Mouse (Mus musculus): ENCODE measurements around the gene Ntrk2. TPM values are rescaled to one million over a fixed set of nuclear protein-coding genes. Genes with fewer than 3 reads are reported as not detected.

The Ntrk2 gene
- polyA plus RNA-seq, 1 experiment from 2014 or later, result 0.27 TPM

GRCm38 (mm10) chr13:59144321-59144856 lies 338.0 kb downstream of the Ntrk2 start:
- H3K27me3 ChIP-seq, result no peaks in the 10 kb centered on the region
- no peak for ATAC-seq (ENCODE audit: low read depth)
- no peaks in the 10 kb centered on the region for H3K9me3 ChIP-seq (replicated peaks)
- no peaks in the 10 kb centered on the region for H3K4me1 ChIP-seq (replicated peaks)
- H3K4me3 ChIP-seq (replicated peaks), result no peak overlapping the region
- H3K27ac ChIP-seq, result no peak overlapping the region
- no peak overlapping the region for H3K9ac ChIP-seq
- WGBS (ENCODE audit: insufficient replicate concordance), result 63% methylated on average over 11 of the region's 11 CpGs
- no peaks in the 10 kb centered on the region for H3K36me3 ChIP-seq
- H3K4me2 ChIP-seq, result no peak overlapping the region
- DNase-seq, result no peak

GRCm38 (mm10) chr13:59145677-59146555 lies 339.5 kb downstream of the Ntrk2 start:
- Histone ChIP-seq H3K27ac (no peak overlapping the region), H3K36me3 (no peaks in the 10 kb centered on the region), H3K4me1 (replicated peaks) (no peaks in the 10 kb centered on the region), H3K4me3 (replicated peaks) (no peak overlapping the region), H3K9ac (no peak overlapping the region), H3K9me3 (replicated peaks) (no peaks in the 10 kb centered on the region), H3K27me3 (no peaks in the 10 kb centered on the region), H3K4me2 (no peak overlapping the region)
- WGBS (ENCODE audit: insufficient replicate concordance), result 51% methylated on average over 21 of the region's 21 CpGs
- ATAC-seq (ENCODE audit: low read depth) (no peak), DNase-seq (no peak)

- H3K4me3 ChIP-seq (replicated peaks), result no peak overlapping the region
- H3K4me1 ChIP-seq (replicated peaks), result no peaks in the 10 kb centered on the region
- ATAC-seq (ENCODE audit: low read depth) (no peak), DNase-seq (no peak)
- H3K36me3 ChIP-seq, result no peaks in the 10 kb centered on the region
- H3K27ac ChIP-seq, result no peak overlapping the region
- H3K9ac ChIP-seq, result no peak overlapping the region
- 69% methylated on average over 7 of the region's 7 CpGs for WGBS (ENCODE audit: insufficient replicate concordance)
- no peaks in the 10 kb centered on the region for H3K9me3 ChIP-seq (replicated peaks)
- no peak overlapping the region for H3K4me2 ChIP-seq
- no peaks in the 10 kb centered on the region for H3K27me3 ChIP-seq
Measured at GRCm38 (mm10) chr13:59146616-59147015, 340.2 kb downstream of the Ntrk2 start.

GRCm38 (mm10) chr13:59147976-59148375 lies 341.6 kb downstream of the Ntrk2 start:
- no peak for ATAC-seq (ENCODE audit: low read depth)
- WGBS (ENCODE audit: insufficient replicate concordance), result 55% methylated on average over 4 of the region's 4 CpGs

GRCm38 (mm10) chr13:59148793-59149192 lies 342.4 kb downstream of the Ntrk2 start:
- H3K27me3 ChIP-seq, result no peaks in the 10 kb centered on the region
- WGBS (ENCODE audit: insufficient replicate concordance), result 69% methylated on average over 10 of the region's 10 CpGs
- DNase-seq (no peak), ATAC-seq (ENCODE audit: low read depth) (no peak)
- no peaks in the 10 kb centered on the region for H3K4me1 ChIP-seq (replicated peaks)
- no peak overlapping the region for H3K4me3 ChIP-seq (replicated peaks)
- no peak overlapping the region for H3K9ac ChIP-seq
- no peak overlapping the region for H3K27ac ChIP-seq
- no peak overlapping the region for H3K4me2 ChIP-seq
- H3K36me3 ChIP-seq, result no peaks in the 10 kb centered on the region
- no peaks in the 10 kb centered on the region for H3K9me3 ChIP-seq (replicated peaks)

More at GRCm38 (mm10) chr13:59147976-59148375, 341.6 kb downstream of the Ntrk2 start:
- H3K9me3 ChIP-seq (replicated peaks), result no peaks in the 10 kb centered on the region
- H3K27ac ChIP-seq, result no peak overlapping the region
- H3K9ac ChIP-seq, result no peak overlapping the region
- H3K4me2 ChIP-seq, result no peak overlapping the region
- H3K27me3 ChIP-seq, result no peaks in the 10 kb centered on the region
- no peaks in the 10 kb centered on the region for H3K4me1 ChIP-seq (replicated peaks)
- DNase-seq, result no peak
- H3K36me3 ChIP-seq, result no peaks in the 10 kb centered on the region
- no peak overlapping the region for H3K4me3 ChIP-seq (replicated peaks)

GRCm38 (mm10) chr13:59164015-59164414 lies 357.6 kb downstream of the Ntrk2 start:
- H3K4me2 ChIP-seq, result no peak overlapping the region
- H3K9me3 ChIP-seq (replicated peaks), result no peaks in the 10 kb centered on the region
- DNase-seq (no peak), ATAC-seq (ENCODE audit: low read depth) (no peak)
- H3K27me3 ChIP-seq, result no peaks in the 10 kb centered on the region
- no peak overlapping the region for H3K27ac ChIP-seq
- 46% methylated on average over 8 of the region's 8 CpGs for whole genome bisulfite sequencing (ENCODE audit: insufficient replicate concordance)
- H3K4me3 ChIP-seq (replicated peaks), result no peak overlapping the region
- H3K4me1 ChIP-seq (replicated peaks), result no peaks in the 10 kb centered on the region
- no peak overlapping the region for H3K9ac ChIP-seq
- no peaks in the 10 kb centered on the region for H3K36me3 ChIP-seq

GRCm38 (mm10) chr13:59173840-59174239 lies 367.5 kb downstream of the Ntrk2 start:
- H3K27me3 ChIP-seq, result no peaks in the 10 kb centered on the region
- no peak overlapping the region for H3K4me2 ChIP-seq
- no peaks in the 10 kb centered on the region for H3K36me3 ChIP-seq
- ATAC-seq (ENCODE audit: low read depth) (no peak), DNase-seq (no peak)
- WGBS (ENCODE audit: insufficient replicate concordance), result 61% methylated on average over 8 of the region's 8 CpGs
- no peaks in the 10 kb centered on the region for H3K9me3 ChIP-seq (replicated peaks)
- H3K4me1 ChIP-seq (replicated peaks), result no peaks in the 10 kb centered on the region
- no peak overlapping the region for H3K27ac ChIP-seq
- H3K4me3 ChIP-seq (replicated peaks), result no peak overlapping the region
- no peak overlapping the region for H3K9ac ChIP-seq

- no peaks in the 10 kb centered on the region for H3K9me3 ChIP-seq (replicated peaks)
- 60% methylated on average over 3 of the region's 3 CpGs for WGBS (ENCODE audit: insufficient replicate concordance)
Measured at GRCm38 (mm10) chr13:59176021-59176420, 369.7 kb downstream of the Ntrk2 start.

GRCm38 (mm10) chr13:59176485-59176884 lies 370.1 kb downstream of the Ntrk2 start:
- DNase-seq (no peak), ATAC-seq (ENCODE audit: low read depth) (0 out of 2 replicates have a peak, but pooled peaks have one; percentile 45)
- Histone ChIP-seq H3K27me3 (no peaks in the 10 kb centered on the region), H3K27ac (no peak overlapping the region), H3K4me2 (no peak overlapping the region), H3K9me3 (replicated peaks) (no peaks in the 10 kb centered on the region), H3K4me1 (replicated peaks) (no peaks in the 10 kb centered on the region), H3K9ac (no peak overlapping the region), H3K36me3 (no peaks in the 10 kb centered on the region), H3K4me3 (replicated peaks) (no peak overlapping the region)
- 54% methylated on average over 9 of the region's 9 CpGs for WGBS (ENCODE audit: insufficient replicate concordance)

More at GRCm38 (mm10) chr13:59176021-59176420, 369.7 kb downstream of the Ntrk2 start:
- no peak overlapping the region for H3K4me3 ChIP-seq (replicated peaks)
- H3K36me3 ChIP-seq, result no peaks in the 10 kb centered on the region
- DNase-seq, result no peak
- no peak overlapping the region for H3K27ac ChIP-seq
- no peak overlapping the region for H3K9ac ChIP-seq
- no peak for ATAC-seq (ENCODE audit: low read depth)
- H3K4me1 ChIP-seq (replicated peaks), result no peaks in the 10 kb centered on the region
- H3K27me3 ChIP-seq, result no peaks in the 10 kb centered on the region
- no peak overlapping the region for H3K4me2 ChIP-seq

GRCm38 (mm10) chr13:59177003-59177402 lies 370.6 kb downstream of the Ntrk2 start:
- H3K4me1 ChIP-seq (replicated peaks), result no peaks in the 10 kb centered on the region
- WGBS (ENCODE audit: insufficient replicate concordance), result 60% methylated on average over 9 of the region's 9 CpGs
- H3K36me3 ChIP-seq, result no peaks in the 10 kb centered on the region
- ATAC-seq (ENCODE audit: low read depth) (no peak), DNase-seq (no peak)
- H3K4me3 ChIP-seq (replicated peaks), result no peak overlapping the region
- no peak overlapping the region for H3K4me2 ChIP-seq
- H3K9me3 ChIP-seq (replicated peaks), result no peaks in the 10 kb centered on the region
- no peaks in the 10 kb centered on the region for H3K27me3 ChIP-seq
- no peak overlapping the region for H3K9ac ChIP-seq
- H3K27ac ChIP-seq, result no peak overlapping the region

- Histone ChIP-seq H3K9ac (no peak overlapping the region), H3K27me3 (no peaks in the 10 kb centered on the region), H3K36me3 (no peaks in the 10 kb centered on the region), H3K27ac (no peak overlapping the region), H3K4me1 (replicated peaks) (no peaks in the 10 kb centered on the region), H3K9me3 (replicated peaks) (0 out of 2 replicates have a peak, but pooled peaks cover 4% of the 10 kb centered on the region), H3K4me3 (replicated peaks) (no peak overlapping the region), H3K4me2 (no peak overlapping the region)
- 62% methylated on average over 4 of the region's 4 CpGs for WGBS (ENCODE audit: insufficient replicate concordance)
- no peak for DNase-seq
- ATAC-seq (ENCODE audit: low read depth), result no peak
Measured at GRCm38 (mm10) chr13:59179986-59180385, 373.6 kb downstream of the Ntrk2 start.

All from liver, embryonic 13.5 days (tissue).